Mouse (Mus musculus) ovary, postnatal 10 days (tissue): ENCODE data around the gene 9430015G10Rik.

Experiments
- DNase-seq: peaks from one replicate; pipeline ENCODE4 v3.0.0; 2022; ENCODE audit warnings: low spot score

The 9430015G10Rik gene

GRCm38 (mm10) chr4:156109570-156110331, at the start of gene 9430015G10Rik:
Gene 9430015G10Rik, plus strand, starts transcription at chr4:156109982.
- peak; percentile 92 for DNase-seq

- no peak for DNase-seq
Measured at GRCm38 (mm10) chr4:156063861-156064509, 45.8 kb upstream of the 9430015G10Rik start.

- no peak for DNase-seq
Measured at GRCm38 (mm10) chr4:156064510-156064897, 45.3 kb upstream of the 9430015G10Rik start.

DNA sequence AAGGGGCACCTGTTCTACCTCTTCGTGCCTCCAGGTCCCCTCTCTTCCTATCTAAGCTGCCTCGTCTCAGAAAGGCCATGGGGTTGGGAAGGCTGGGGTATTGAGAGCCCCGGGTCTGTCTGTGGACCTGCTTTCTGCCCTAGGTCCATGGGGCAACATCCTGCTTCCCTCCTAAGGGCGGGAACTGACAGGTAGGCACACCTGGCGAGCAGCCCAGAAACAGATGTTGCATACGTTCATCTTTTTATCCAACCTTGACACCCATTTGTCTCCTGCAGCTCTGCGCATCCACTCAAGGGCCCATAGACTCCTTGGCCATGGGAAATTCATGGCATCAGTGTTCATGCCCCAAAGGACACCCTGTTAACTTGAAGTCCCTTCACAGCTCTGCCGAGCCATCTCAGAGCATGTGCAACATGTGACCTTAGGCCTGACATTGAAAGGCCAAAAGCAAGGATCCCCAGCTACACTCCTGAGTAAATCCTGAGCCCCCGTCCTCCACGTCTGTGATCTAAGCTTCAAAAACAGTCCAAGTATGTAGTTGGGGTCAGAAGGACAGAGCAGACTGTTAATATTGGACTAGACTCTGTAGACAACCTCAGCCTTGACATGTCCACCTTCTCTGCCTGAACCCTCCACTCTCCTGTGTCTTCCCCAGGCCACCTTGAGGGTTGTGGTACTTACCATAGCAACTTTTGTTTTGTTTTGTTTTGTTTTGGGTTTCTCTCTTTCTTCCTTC, 44.5 kb upstream of the 9430015G10Rik start:
- DNase-seq: no peak

DNA sequence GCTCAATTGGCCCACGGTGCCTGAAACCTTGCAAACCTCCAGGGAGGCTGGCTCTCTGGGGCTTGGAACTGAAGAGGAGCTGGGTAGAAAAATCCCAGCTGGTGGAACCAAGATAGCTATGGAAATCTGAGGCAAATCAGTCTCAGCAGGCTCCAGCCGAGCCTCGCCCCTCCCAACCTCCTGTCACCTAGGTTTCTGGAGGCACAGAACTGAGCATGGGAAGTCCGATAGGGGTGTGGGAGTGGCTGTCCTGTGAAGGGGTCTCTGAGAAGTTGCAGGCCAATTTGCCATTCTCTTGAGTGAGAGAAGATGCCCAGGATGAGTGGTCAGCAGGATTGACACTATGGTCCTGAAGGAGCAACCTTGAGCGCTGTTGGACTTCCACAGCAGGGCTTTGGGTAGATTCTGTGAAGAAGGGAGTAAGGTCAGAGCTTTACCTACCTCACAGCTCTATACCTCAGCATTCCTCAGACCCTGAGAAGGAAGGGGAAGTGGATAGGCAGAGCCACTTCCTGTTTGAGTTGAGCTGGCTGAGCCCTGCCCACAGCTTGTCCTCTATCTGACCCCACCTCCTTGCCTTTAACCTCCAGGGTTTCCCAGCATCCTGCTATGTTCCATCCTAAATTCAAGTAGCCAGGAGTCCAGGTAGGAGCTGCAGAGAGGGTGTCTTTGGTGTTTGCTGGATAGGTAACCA, 42.4 kb upstream of the 9430015G10Rik start:
- no peak for DNase-seq

GRCm38 (mm10) chr4:156069701-156070100, 40.1 kb upstream of the 9430015G10Rik start:
- no peak for DNase-seq

DNA sequence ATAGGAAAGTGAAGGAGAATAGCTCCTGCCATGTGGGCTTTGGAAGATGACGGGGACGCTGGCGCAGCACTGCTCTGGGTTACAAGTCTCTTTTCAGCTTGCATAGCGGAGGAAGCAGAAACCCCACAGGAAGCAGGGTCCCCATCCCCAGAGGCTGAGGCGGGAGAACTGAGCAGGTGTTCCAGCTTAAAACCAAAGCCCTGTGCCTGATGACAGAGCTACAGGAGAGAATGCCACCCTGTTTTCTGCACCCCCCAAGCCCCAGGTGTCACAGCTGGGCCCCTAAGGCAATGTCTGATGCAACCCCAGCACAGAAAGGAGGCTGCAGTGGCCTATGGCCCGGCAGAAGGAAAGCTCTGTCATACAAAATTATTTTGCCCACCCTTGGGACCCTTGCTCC, 39.5 kb upstream of the 9430015G10Rik start:
- DNase-seq: no peak

- no peak for DNase-seq
Measured at GRCm38 (mm10) chr4:156070716-156071115, 39.1 kb upstream of the 9430015G10Rik start.

DNA sequence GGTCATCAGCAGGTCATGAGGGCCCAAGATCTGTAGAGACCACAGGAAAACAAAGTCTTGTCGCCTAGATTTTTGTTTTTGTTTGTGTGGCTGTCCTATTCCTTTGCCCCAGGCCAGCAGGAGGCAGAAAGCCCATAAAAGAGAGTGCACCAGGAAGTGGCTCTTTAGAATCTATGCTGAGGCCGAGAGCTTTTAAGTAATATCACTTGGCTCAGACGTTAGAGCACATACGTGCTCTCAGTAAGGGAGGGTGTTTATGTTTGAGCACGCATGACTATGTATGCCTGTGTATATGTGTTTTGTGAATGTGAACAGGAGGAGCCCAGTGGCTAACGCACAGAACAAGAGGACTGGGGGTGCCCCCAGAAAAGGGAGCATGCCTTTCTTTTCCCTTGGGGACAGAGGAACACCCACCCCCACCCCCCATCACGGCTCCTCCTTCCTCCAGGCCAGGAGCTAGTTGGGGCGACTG, 32.8 kb upstream of the 9430015G10Rik start:
- DNase-seq: no peak

GRCm38 (mm10) chr4:156077499-156078301, 32.1 kb upstream of the 9430015G10Rik start:
- peak; percentile 26 for DNase-seq

- no peak for DNase-seq
Measured at GRCm38 (mm10) chr4:156082621-156083234, 27.1 kb upstream of the 9430015G10Rik start.

DNA sequence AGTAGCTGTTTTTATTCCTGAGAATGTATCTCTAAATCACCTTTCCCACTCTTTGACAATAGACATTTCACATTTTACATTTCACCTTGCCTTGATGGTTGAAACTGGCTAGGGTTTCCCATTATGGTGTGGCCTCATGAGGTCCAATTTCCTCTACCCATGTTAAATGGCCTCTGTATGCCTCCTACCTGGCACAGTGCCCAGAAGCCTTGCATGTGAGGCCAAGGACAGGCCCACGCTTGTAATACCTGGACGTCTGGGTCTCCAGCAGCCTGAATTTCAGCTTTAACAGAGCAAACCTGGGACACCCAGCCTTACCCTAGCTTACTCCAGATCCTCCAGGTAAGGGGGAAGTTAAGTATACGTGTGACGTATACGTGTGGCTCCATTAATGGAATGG, 26.4 kb upstream of the 9430015G10Rik start:
- no peak for DNase-seq

DNA sequence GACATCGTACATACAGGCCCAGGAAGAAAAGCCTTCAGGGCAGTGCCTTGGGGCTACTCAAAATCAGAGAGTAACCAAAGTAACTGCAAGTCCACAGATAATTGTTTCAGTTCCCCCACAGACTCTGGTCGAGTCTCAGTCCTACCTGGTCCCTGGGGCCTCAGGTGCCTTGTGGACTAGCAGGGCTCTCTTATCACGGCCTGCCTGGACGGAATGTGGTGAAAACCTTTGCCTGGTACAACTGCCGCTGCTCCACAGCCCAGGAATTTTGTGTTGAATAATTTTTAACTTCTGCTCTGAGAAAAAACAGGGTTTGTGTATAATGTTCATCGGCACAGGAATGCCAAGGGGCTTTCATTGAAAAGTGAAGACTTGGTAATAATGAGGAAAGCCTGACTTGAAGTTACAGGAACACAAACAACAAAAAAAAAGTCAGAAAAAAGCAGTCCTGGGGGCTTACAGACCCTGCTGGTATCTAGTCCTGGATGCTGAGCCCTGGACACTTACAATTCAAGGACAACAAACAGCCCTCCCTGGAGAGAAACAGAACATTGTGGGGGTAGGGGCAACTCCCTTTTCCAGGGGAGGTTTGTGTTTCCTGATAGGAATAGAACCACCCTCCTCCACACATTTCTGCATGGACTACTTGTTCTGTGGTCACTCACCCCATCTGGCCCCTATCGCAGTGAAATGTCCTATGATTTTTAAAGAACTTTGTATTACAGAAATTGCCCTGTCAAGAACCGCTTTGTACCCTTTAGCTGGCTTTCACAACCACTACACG, 25.5 kb upstream of the 9430015G10Rik start:
- no peak for DNase-seq

GRCm38 (mm10) chr4:156085256-156085655, 24.5 kb upstream of the 9430015G10Rik start:
- no peak for DNase-seq

GRCm38 (mm10) chr4:156087398-156088087, 22.2 kb upstream of the 9430015G10Rik start:
- no peak for DNase-seq

- no peak for DNase-seq
Measured at GRCm38 (mm10) chr4:156091236-156091635, 18.5 kb upstream of the 9430015G10Rik start.

DNA sequence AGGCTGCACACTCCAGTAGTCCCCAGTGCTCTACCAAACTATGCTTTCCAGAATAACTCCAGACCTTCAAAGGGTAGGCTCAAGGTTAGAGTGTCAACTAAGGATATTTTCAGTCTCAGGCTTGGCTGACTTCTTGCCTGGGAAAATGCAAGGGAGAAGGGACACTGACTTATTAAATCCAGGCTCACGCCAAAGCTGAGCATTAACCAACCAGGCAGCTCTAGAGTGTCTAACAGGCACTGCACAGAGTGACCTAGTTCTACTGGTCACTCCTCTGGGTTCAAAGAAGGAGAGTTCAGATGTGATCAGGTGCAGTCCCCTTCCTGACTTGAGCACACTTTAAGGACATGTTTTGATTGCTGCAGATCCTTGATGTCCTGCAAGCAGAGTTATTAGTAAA, 17.0 kb upstream of the 9430015G10Rik start:
- no peak for DNase-seq

DNA sequence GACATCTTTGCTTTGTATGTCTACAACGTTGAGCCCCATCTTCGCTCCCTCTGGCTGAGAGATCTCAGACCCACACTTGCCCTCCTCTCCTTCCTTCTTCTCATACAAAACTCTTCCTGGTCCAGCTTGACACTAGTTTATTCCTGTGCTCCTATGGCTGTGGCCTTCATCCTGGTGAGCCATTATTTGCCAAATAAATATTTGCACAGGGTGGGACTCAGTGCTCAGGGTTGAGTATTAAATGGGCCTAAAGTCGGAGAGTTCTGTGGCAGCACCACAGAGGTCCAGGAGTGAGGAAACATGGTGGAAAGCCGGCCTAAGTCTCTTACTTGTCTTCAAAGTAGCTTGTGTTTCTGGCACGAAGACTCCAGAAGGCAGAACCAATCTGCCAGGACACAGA, 16.0 kb upstream of the 9430015G10Rik start:
- DNase-seq: no peak

DNA sequence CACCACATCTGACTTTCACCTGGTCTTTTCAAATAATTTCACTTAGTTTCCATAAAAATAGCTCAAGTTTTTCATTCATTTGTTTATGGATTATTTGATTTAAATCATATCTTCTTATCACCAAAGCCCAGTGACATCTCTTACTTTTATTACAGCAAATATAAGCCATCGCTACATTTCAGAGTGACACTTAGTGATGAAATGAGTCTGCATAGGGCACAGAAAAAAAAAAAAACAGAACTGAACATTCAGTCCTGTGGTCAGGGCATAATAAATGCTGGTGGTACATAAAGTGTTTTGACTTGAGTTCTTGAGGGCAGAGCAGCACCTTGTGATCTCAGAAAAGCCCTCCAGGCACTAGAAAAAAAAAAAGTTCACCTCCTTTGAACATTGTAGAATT, 13.6 kb upstream of the 9430015G10Rik start:
- DNase-seq: no peak
